Mouse (Mus musculus) midbrain, embryonic 13.5 days (tissue): ENCODE results near the gene Atrnl1. TPM values are rescaled to one million over a fixed set of nuclear protein-coding genes. Genes with fewer than 3 reads are reported as not detected.
"Not testable (repeated sequence)": the region's sequence is repeated elsewhere in the genome, so short reads cannot be mapped to it uniquely, and the experiment has no call there.

Source experiments
- ATAC-seq: fragments of 200-750 bp; cut with Nextera tagmentation; 2 replicates; pipeline ENCODE4 v1.8.0; 2017; ENCODE audit warnings: mild to moderate bottlenecking, moderate TSS enrichment, moderate library complexity
- H3K27ac ChIP-seq: fragments of 300-500 bp; sonication (generic); 2 replicates; pipeline ENCODE4 v1.5.1; 2015; ENCODE audit warnings: inconsistent platforms, mild to moderate bottlenecking, moderate library complexity
- H3K27me3 ChIP-seq: fragments of 300-500 bp; sonication (generic); 2 replicates; pipeline ENCODE4 v1.6.1; 2015; ENCODE audit warnings: mild to moderate bottlenecking, inconsistent platforms
- H3K36me3 ChIP-seq: fragments of 300-500 bp; sonication (generic); 2 replicates; pipeline ENCODE4 v1.6.1; 2015; ENCODE audit warnings: mild to moderate bottlenecking, inconsistent platforms
- H3K4me1 ChIP-seq: fragments of 300-500 bp; sonication (generic); replicated peaks from 2 replicates; pipeline ENCODE4 v1.6.1; 2015; ENCODE audit warnings: inconsistent platforms
- H3K4me2 ChIP-seq: fragments of 300-500 bp; sonication (generic); replicated peaks from 2 replicates; pipeline ENCODE4 v1.6.1; 2015; ENCODE audit warnings: moderate library complexity, mild to moderate bottlenecking, inconsistent platforms
- H3K4me3 ChIP-seq: fragments of 300-500 bp; sonication (generic); replicated peaks from 2 replicates; pipeline ENCODE4 v1.5.1; 2015; ENCODE audit warnings: mild to moderate bottlenecking, inconsistent platforms
- H3K9ac ChIP-seq: fragments of 300-500 bp; sonication (generic); replicated peaks from 2 replicates; pipeline ENCODE4 v1.6.1; 2015; ENCODE audit warnings: mild to moderate bottlenecking, inconsistent platforms
- H3K9me3 ChIP-seq: fragments of 300-500 bp; sonication (generic); 2 replicates; pipeline ENCODE4 v1.6.1; 2016; ENCODE audit warnings: mild to moderate bottlenecking, inconsistent platforms
- WGBS: fragments of 180-500 bp; shearing (Covaris S2); methylation state at CpG from one replicate; pipeline ENCODE4 v1.1.7; 2015; 5-methylcytosine and 5-hydroxymethylcytosine counted together
- polyA plus RNA-seq: library from polyadenylated mRNA; unstranded; fragments of >200 nt; fragmentation: Nextera tagmentation; extraction: Ambion mirVana; gene quantifications from 2 replicates; pipeline ENCODE4 v1.2.1, GENCODE M21; 2015

The Atrnl1 gene
- polyA plus RNA-seq, 1 experiment from 2014 or later = 10.2 TPM

- no peak overlapping the region for H3K9ac ChIP-seq
- no peaks in the 10 kb centered on the region for H3K9me3 ChIP-seq
- no peak for ATAC-seq
- H3K4me2 ChIP-seq = no peak overlapping the region
- no peak overlapping the region for H3K27ac ChIP-seq
- no peaks in the 10 kb centered on the region for H3K36me3 ChIP-seq
- WGBS = 89% methylated on average over 4 of the region's 4 CpGs
- H3K4me1 ChIP-seq = peaks cover 12% of the 10 kb centered on the region
- H3K4me3 ChIP-seq = no peak overlapping the region
- no peaks in the 10 kb centered on the region for H3K27me3 ChIP-seq
These were observed 257.5 kb downstream of the Atrnl1 start for GRCm38 (mm10) chr19:57868350-57868749.

- 16% methylated on average over 13 of the region's 13 CpGs for WGBS
- Histone ChIP-seq H3K27me3 (no peaks in the 10 kb centered on the region), H3K36me3 (no peaks in the 10 kb centered on the region), H3K4me3 (0 out of 2 replicates have a peak overlapping the region, but pooled peaks have one; percentile 6), H3K9ac (no peak overlapping the region), H3K4me2 (peak overlapping the region; percentile 41), H3K27ac (no peak overlapping the region), H3K4me1 (peaks cover 12% of the 10 kb centered on the region), H3K9me3 (no peaks in the 10 kb centered on the region)
- ATAC-seq = no peak
These were observed 260.0 kb downstream of the Atrnl1 start for GRCm38 (mm10) chr19:57870871-57871270.

DNA sequence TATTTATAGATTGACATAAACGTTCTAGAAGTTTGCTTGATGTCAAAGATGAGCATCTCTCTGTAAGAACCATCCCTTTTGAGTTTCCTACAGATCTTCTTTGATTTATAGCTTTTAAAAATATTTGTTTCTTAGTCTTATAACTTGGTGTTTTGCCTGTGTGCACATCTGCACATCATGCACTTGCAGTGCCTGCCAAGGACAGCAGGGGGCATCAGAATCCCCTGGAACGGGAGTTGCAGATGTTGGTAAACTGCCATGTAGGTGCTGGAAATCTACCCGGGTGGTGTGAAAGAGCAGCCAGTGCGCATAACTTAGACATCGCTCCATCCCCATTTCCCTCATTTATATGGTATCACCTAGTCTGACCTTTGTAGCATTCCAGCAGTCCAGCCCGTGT is 265.2 kb downstream of the Atrnl1 start:
- Histone ChIP-seq H3K4me1 (peaks cover 6% of the 10 kb centered on the region), H3K4me2 (no peak overlapping the region), H3K9ac (no peak overlapping the region), H3K4me3 (no peak overlapping the region), H3K36me3 (no peaks in the 10 kb centered on the region), H3K27ac (no peak overlapping the region), H3K9me3 (no peaks in the 10 kb centered on the region), H3K27me3 (no peaks in the 10 kb centered on the region)
- no peak for ATAC-seq
- 95% methylated on average over 6 of the region's 6 CpGs for WGBS

DNA sequence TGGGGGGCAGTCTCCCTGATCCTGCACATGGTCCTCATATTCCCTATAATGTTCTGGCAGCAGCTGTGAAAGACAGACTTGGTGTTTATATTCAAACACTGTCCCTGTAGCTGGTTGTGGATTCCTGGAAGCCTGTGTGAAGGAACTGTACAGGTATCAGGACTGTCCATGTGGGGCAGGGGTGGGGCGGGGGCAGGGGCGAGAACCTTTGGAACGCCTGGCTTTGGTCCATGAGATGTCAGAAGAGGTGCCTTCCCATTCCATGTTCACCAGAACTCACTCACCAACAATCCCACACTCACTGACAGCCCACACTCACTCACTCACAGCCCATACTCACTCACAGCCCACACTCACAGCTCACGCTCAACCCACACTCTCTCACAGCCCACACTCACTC is 266.5 kb downstream of the Atrnl1 start:
- H3K4me2 ChIP-seq = no peak overlapping the region
- no peaks in the 10 kb centered on the region for H3K4me1 ChIP-seq
- H3K36me3 ChIP-seq = no peaks in the 10 kb centered on the region
- H3K9me3 ChIP-seq = no peaks in the 10 kb centered on the region
- no peak overlapping the region for H3K27ac ChIP-seq
- no peaks in the 10 kb centered on the region for H3K27me3 ChIP-seq
- no peak overlapping the region for H3K9ac ChIP-seq
- H3K4me3 ChIP-seq = no peak overlapping the region
- WGBS = 96% methylated on average over 4 of the region's 4 CpGs
- no peak for ATAC-seq

DNA sequence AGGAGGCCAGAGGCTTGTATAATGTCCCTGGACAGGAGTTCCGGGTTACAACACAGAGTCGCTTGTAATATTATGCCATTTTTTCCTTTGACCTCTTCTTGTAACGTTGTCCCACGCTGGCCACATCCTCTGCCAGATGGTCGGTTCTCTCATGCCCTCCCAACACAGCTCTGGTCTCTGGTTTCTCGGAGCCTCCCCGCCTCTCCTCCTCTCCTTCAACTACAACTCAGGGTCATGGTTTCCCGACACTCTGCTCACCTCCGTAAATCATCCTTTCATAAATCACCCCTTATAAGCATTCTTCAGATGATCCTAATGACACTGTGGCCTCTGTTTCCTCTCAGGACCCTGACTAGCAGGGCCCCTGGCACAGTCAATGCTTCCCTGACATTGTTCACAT is 267.7 kb downstream of the Atrnl1 start:
- no peaks in the 10 kb centered on the region for H3K36me3 ChIP-seq
- no peak overlapping the region for H3K9ac ChIP-seq
- H3K27me3 ChIP-seq = no peaks in the 10 kb centered on the region
- no peak overlapping the region for H3K27ac ChIP-seq
- H3K4me1 ChIP-seq = no peaks in the 10 kb centered on the region
- H3K4me3 ChIP-seq = no peak overlapping the region
- H3K9me3 ChIP-seq = no peaks in the 10 kb centered on the region
- no peak for ATAC-seq
- WGBS = 92% methylated on average over 9 of the region's 9 CpGs
- H3K4me2 ChIP-seq = no peak overlapping the region

DNA sequence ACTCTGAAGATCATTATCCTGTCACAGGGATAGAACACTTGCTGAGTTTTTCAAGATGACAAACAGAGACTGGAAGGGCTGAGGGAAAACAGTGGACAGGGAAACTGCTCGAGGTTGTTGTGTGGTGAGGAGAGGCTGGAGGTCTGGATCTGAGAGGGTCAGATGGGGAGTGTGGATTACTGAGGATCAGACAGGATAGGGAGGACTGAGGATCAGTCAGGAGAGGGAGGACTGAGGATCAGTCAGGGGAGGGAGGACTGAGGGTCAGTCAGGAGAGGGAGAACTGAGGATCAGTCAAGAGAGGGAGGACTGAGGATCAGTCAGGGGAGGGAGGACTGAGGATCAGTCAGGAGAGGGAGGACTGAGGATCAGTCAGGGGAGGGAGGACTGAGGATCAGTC is 269.0 kb downstream of the Atrnl1 start:
- WGBS = 88% methylated on average over 1 of the region's 1 CpGs

GRCm38 (mm10) chr19:57881927-57882326 is 271.1 kb downstream of the Atrnl1 start:
- H3K36me3 ChIP-seq = no peaks in the 10 kb centered on the region
- H3K9ac ChIP-seq = no peak overlapping the region
- H3K4me3 ChIP-seq = no peak overlapping the region
- no peaks in the 10 kb centered on the region for H3K27me3 ChIP-seq
- WGBS = 93% methylated on average over 7 of the region's 7 CpGs
- no peak for ATAC-seq
- H3K4me2 ChIP-seq = no peak overlapping the region
- H3K4me1 ChIP-seq = no peaks in the 10 kb centered on the region
- no peak overlapping the region for H3K27ac ChIP-seq
- no peaks in the 10 kb centered on the region for H3K9me3 ChIP-seq

More for the DNA sequence above, 269.0 kb downstream of the Atrnl1 start:
- not testable (repeated sequence) for H3K9ac ChIP-seq, H3K36me3 ChIP-seq, H3K27ac ChIP-seq, H3K4me1 ChIP-seq, ATAC-seq, H3K9me3 ChIP-seq, H3K27me3 ChIP-seq, H3K4me2 ChIP-seq, H3K4me3 ChIP-seq

- peaks cover 16% of the 10 kb centered on the region for H3K4me1 ChIP-seq
- H3K27ac ChIP-seq = no peak overlapping the region
- no peak overlapping the region for H3K4me2 ChIP-seq
- no peaks in the 10 kb centered on the region for H3K27me3 ChIP-seq
- no peaks in the 10 kb centered on the region for H3K36me3 ChIP-seq
- no peaks in the 10 kb centered on the region for H3K9me3 ChIP-seq
- 92% methylated on average over 8 of the region's 8 CpGs for WGBS
- no peak for ATAC-seq
- H3K4me3 ChIP-seq = no peak overlapping the region
- no peak overlapping the region for H3K9ac ChIP-seq
These were observed 278.0 kb downstream of the Atrnl1 start for GRCm38 (mm10) chr19:57888871-57889270.

DNA sequence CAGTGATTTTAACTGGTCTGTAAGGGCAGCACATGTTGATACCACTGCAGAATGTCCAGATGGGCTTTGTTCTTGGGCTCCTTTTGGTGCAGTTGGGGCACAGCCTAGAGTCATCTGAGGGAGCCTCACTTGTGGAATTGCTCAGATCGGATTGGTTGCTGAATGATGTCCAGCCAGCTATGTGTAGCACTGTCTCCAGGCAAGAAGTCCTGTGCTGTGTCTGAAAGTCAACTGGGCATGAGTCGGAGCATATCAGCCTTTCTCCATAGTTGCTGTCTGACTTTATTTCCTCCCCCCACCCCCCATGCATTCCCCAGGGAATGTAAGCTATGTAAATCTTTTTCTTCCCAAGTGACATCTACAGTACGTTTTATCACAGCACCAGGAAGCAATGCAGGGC is 278.9 kb downstream of the Atrnl1 start:
- H3K9me3 ChIP-seq = no peaks in the 10 kb centered on the region
- no peak overlapping the region for H3K9ac ChIP-seq
- WGBS = 57% methylated on average over 3 of the region's 3 CpGs
- no peaks in the 10 kb centered on the region for H3K36me3 ChIP-seq
- H3K4me3 ChIP-seq = no peak overlapping the region
- no peak overlapping the region for H3K27ac ChIP-seq
- H3K27me3 ChIP-seq = no peaks in the 10 kb centered on the region
- no peak for ATAC-seq
- H3K4me2 ChIP-seq = no peak overlapping the region
- peaks cover 16% of the 10 kb centered on the region for H3K4me1 ChIP-seq

DNA sequence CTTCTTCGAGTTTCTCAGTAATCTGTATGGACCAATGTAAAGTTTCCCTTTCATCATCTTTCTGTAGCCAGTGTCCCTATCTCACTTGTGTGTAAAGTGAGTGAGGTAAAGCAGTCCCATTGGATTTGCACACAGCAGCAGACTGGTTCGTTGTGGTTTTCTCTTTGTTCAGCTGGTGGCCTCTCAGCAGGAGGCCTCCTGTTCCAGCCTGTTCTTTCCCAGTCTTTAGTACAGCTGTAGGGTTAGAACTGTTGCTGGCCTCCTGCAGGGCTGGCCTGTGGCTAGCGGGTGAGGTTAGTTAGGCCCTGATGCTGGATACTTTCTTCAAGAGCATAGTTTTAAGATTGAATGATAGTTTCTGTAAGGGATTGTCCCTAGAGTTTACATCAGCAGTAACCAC is 280.1 kb downstream of the Atrnl1 start:
- H3K36me3 ChIP-seq = no peaks in the 10 kb centered on the region
- no peak for ATAC-seq
- WGBS = 14% methylated on average over 3 of the region's 3 CpGs
- no peaks in the 10 kb centered on the region for H3K9me3 ChIP-seq
- no peak overlapping the region for H3K4me2 ChIP-seq
- H3K27ac ChIP-seq = no peak overlapping the region
- no peaks in the 10 kb centered on the region for H3K27me3 ChIP-seq
- no peak overlapping the region for H3K4me3 ChIP-seq
- H3K4me1 ChIP-seq = peaks cover 16% of the 10 kb centered on the region
- no peak overlapping the region for H3K9ac ChIP-seq

DNA sequence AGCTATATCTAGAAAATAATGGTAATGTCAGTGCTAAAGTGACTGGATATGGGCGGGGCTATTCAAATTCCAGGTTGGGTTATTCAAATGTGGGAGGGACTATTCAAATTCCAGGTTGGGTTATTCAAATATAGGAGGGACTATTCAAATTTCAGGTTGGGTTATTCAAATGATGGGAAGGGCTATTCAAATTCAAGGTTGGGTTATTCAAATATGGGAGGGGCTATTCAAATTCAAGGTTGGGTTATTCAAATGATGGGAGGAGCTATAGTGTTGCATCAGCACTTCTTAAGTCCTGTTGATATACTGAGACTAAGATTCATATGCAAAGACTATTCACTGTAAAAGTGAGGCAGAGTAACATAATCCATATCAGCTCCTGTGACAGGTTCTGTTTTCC is 283.4 kb downstream of the Atrnl1 start:
- Histone ChIP-seq H3K4me3 (no peak overlapping the region), H3K36me3 (no peaks in the 10 kb centered on the region), H3K27ac (no peak overlapping the region), H3K4me1 (peaks cover 13% of the 10 kb centered on the region), H3K4me2 (no peak overlapping the region), H3K9me3 (no peaks in the 10 kb centered on the region), H3K27me3 (no peaks in the 10 kb centered on the region), H3K9ac (no peak overlapping the region)
- no peak for ATAC-seq
- WGBS = 50% methylated on average over 1 of the region's 1 CpGs

DNA sequence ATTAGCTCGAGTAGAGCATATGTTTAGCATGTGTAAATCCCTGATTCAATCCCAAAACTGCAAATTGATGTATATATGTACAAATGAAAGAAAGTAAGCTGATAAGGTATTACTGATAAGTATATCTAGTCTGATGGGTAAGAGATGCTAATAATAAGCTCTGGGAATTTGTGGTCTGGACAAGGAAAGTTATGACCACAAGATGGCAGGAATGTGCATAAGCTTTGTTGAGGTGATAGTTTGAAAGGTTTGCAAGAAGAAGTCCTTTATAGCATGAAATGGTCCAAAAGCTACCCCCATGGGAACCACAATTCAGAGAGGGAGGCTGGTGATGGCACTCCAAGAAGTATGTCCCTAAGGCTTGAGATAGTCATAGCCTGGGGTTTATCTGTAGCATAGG is 289.2 kb downstream of the Atrnl1 start:
- H3K4me1 ChIP-seq = no peaks in the 10 kb centered on the region
- WGBS = 87% methylated on average over 1 of the region's 1 CpGs

GRCm38 (mm10) chr19:57909466-57909865 is 298.6 kb downstream of the Atrnl1 start:
- no peak overlapping the region for H3K4me3 ChIP-seq
- no peaks in the 10 kb centered on the region for H3K36me3 ChIP-seq
- H3K9ac ChIP-seq = no peak overlapping the region
- no peak overlapping the region for H3K27ac ChIP-seq
- H3K27me3 ChIP-seq = no peaks in the 10 kb centered on the region
- ATAC-seq = no peak
- 96% methylated on average over 6 of the region's 6 CpGs for WGBS
- no peaks in the 10 kb centered on the region for H3K9me3 ChIP-seq
- H3K4me2 ChIP-seq = no peak overlapping the region
- H3K4me1 ChIP-seq = no peaks in the 10 kb centered on the region

More for the DNA sequence above, 289.2 kb downstream of the Atrnl1 start:
- no peaks in the 10 kb centered on the region for H3K27me3 ChIP-seq
- no peak overlapping the region for H3K4me2 ChIP-seq
- no peak overlapping the region for H3K4me3 ChIP-seq
- no peak overlapping the region for H3K9ac ChIP-seq
- no peaks in the 10 kb centered on the region for H3K9me3 ChIP-seq
- no peak for ATAC-seq
- no peaks in the 10 kb centered on the region for H3K36me3 ChIP-seq
- no peak overlapping the region for H3K27ac ChIP-seq
